ENCODE assay signal across 8 mouse cellular contexts in the genomic region with DNA sequence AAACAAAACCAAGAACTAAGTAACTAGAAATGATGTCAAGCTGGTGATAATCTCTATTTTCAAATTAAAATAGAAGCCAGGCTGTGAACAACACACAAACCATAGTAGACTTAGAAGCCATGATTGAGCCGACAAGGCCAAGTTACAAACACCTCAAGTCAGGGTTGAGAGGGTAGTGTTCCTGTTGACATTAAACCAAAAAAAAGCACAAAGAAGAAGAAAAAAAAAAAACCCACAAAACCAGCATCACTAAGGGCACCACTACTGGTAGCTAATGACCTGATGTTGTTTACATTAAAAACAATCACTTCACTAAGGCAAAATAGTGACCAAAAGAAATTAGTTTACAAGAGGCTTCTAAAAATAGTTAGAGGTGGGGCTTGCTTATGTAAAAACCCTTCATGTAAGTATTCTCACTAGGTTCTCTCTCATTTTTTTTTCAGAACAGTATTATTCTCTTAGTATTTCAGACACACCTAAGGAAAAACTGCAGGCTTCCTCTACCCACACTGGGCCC. TPM values are rescaled to one million over a fixed set of nuclear protein-coding genes. Genes with fewer than 3 reads are reported as not detected.
A peak's percentile ranks its signal among the peaks of the same experiment; 100 is the strongest.
DNase-seq lines count a peak whose midpoint lies in the region; ATAC-seq and TF ChIP-seq lines count a peak whose summit lies in the region.

No protein-coding gene starts in this region.

- no peaks in the 10 kb centered on the region for H3K27me3 ChIP-seq in kidney, embryonic 15.5 days
- no peaks in the 10 kb centered on the region for H3K27me3 ChIP-seq in hindbrain, embryonic 14.5 days (ENCODE audit: control insufficient read depth, insufficient read depth, low read length)
- no peaks in the 10 kb centered on the region for H3K27me3 ChIP-seq in midbrain, embryonic 14.5 days (ENCODE audit: control insufficient read depth, insufficient read depth, low read length)

- no peak for TF ChIP-seq CTCF in bone marrow, adult 2 months (IDR thresholded peaks at IDR 0.05; ENCODE audit: control insufficient read depth, insufficient read depth, low read length)

- TF ChIP-seq POLR2A in bone marrow, adult 2 months (IDR thresholded peaks at IDR 0.05; ENCODE audit: borderline replicate concordance, control insufficient read depth, low read depth, low read length): no peak

- H3K27ac ChIP-seq in kidney, embryonic 15.5 days: peak overlapping the region; percentile 79
- peak overlapping the region; percentile 88 for H3K27ac ChIP-seq in bone marrow, adult 2 months (ENCODE audit: control insufficient read depth, insufficient read depth, low read depth, low read length, poor library complexity)
- no peak overlapping the region for H3K27ac ChIP-seq in hindbrain, embryonic 14.5 days
- H3K27ac ChIP-seq in midbrain, embryonic 14.5 days (replicated peaks; ENCODE audit: low read depth, low read length): 0 out of 2 replicates have a peak overlapping the region, but pooled peaks have one; percentile 8

- whole genome bisulfite sequencing in kidney, embryonic 15.5 days: 0% methylated on average over 1 of the region's 1 CpGs
- 0% methylated on average over 1 of the region's 1 CpGs for WGBS in bone marrow, adult 2 months
- 44% methylated on average over 1 of the region's 1 CpGs for WGBS in hindbrain, embryonic 14.5 days
- WGBS in midbrain, embryonic 14.5 days: 34% methylated on average over 1 of the region's 1 CpGs

- H3K9ac ChIP-seq in kidney, embryonic 15.5 days: peak overlapping the region; percentile 85
- peak overlapping the region; percentile 100 for H3K9ac ChIP-seq in hindbrain, embryonic 14.5 days
- H3K9ac ChIP-seq in midbrain, embryonic 14.5 days (replicated peaks; ENCODE audit: low read length): peak overlapping the region; percentile 52

- peak overlapping the region; percentile 91 for H3K4me2 ChIP-seq in kidney, embryonic 15.5 days
- peak overlapping the region; percentile 98 for H3K4me2 ChIP-seq in hindbrain, embryonic 14.5 days (replicated peaks)
- peak overlapping the region; percentile 100 for H3K4me2 ChIP-seq in midbrain, embryonic 14.5 days (ENCODE audit: low read length)

- H3K4me3 ChIP-seq in kidney, embryonic 15.5 days (replicated peaks): peak overlapping the region; percentile 71
- peak overlapping the region; percentile 93 for H3K4me3 ChIP-seq in bone marrow, adult 2 months (replicated peaks; ENCODE audit: control insufficient read depth, low read depth, low read length)
- peak overlapping the region; percentile 100 for H3K4me3 ChIP-seq in hindbrain, embryonic 14.5 days (replicated peaks; ENCODE audit: low read length)
- peak overlapping the region; percentile 99 for H3K4me3 ChIP-seq in midbrain, embryonic 14.5 days (replicated peaks; ENCODE audit: low read depth, low read length)

- DNase-seq in kidney, adult 18-20 months: no peak
- DNase-seq in hindbrain, embryonic 14.5 days (ENCODE audit: low spot score): no peak
- DNase-seq in midbrain, embryonic 14.5 days: no peak
- DNase-seq in urinary bladder, postnatal 10 days (ENCODE audit: low spot score): no peak
- DNase-seq in left cerebral cortex, adult 9 months (ENCODE audit: low spot score in 2 of 2): no peak
- DNase-seq in spleen, postnatal 10 days (ENCODE audit: low spot score in 2 of 2): no peak

- no peaks in the 10 kb centered on the region for H3K9me3 ChIP-seq in kidney, embryonic 15.5 days (replicated peaks)
- no peaks in the 10 kb centered on the region for H3K9me3 ChIP-seq in hindbrain, embryonic 14.5 days (ENCODE audit: control insufficient read depth, low read length)
- no peaks in the 10 kb centered on the region for H3K9me3 ChIP-seq in midbrain, embryonic 14.5 days (ENCODE audit: control insufficient read depth, low read length)

- peaks cover 42% of the 10 kb centered on the region for H3K36me3 ChIP-seq in kidney, embryonic 15.5 days
- H3K36me3 ChIP-seq in hindbrain, embryonic 14.5 days (replicated peaks; ENCODE audit: control insufficient read depth, insufficient read depth): peaks cover 35% of the 10 kb centered on the region; the same call in 1 of the 2 replicates
- H3K36me3 ChIP-seq in midbrain, embryonic 14.5 days (ENCODE audit: control insufficient read depth, insufficient read depth, low read length): peaks cover 32% of the 10 kb centered on the region

- H3K4me1 ChIP-seq in kidney, embryonic 15.5 days: peaks cover 53% of the 10 kb centered on the region
- peaks cover 3% of the 10 kb centered on the region; the same call in 1 of the 2 replicates for H3K4me1 ChIP-seq in bone marrow, adult 2 months (ENCODE audit: control insufficient read depth, insufficient read depth, low read length)
- H3K4me1 ChIP-seq in hindbrain, embryonic 14.5 days (replicated peaks; ENCODE audit: control insufficient read depth, insufficient read depth, low read length): peaks cover 53% of the 10 kb centered on the region
- peaks cover 53% of the 10 kb centered on the region for H3K4me1 ChIP-seq in midbrain, embryonic 14.5 days (ENCODE audit: control insufficient read depth, insufficient read depth, low read length)

- no peak for ATAC-seq in kidney, embryonic 15.5 days (replicated peaks; ENCODE audit: low FRiP score)
- ATAC-seq in hindbrain, embryonic 14.5 days (ENCODE audit: low FRiP score): no peak
- no peak for ATAC-seq in midbrain, embryonic 14.5 days (ENCODE audit: low FRiP score, low TSS enrichment)

RNA-seq across cellular contexts. Expression of a gene that starts 4.2 kb away (rescaled TPM):
- polyA plus RNA-seq in kidney, embryonic 15.5 days (2015; fragmentation: Nextera tagmentation; extraction: Ambion mirVana): 12.3 and 13.3 TPM in 2 replicates
- 21.3 and 35.8 TPM in 2 replicates for polyA plus RNA-seq in bone marrow, adult 2 months (2011; ENCODE audit: insufficient read depth, insufficient read length, low replicate concordance, missing spikeins)
- polyA plus RNA-seq in hindbrain, embryonic 14.5 days (2014; fragmentation: Nextera tagmentation; extraction: Ambion mirVana): 7.2 and 7.4 TPM in 2 replicates
- 7.8 and 9.8 TPM in 2 replicates for polyA plus RNA-seq in midbrain, embryonic 14.5 days (2014; fragmentation: Nextera tagmentation; extraction: Ambion mirVana)
